Mouse (Mus musculus) hindbrain, embryonic 15.5 days (tissue): ENCODE results near the gene Nr1h4. TPM values are rescaled to one million over a fixed set of nuclear protein-coding genes. Genes with fewer than 3 reads are reported as not detected.

Experiments used
- ATAC-seq: fragments of 200-750 bp; cut with Nextera tagmentation; 2 replicates; pipeline ENCODE4 v1.8.0; 2017; ENCODE audit warnings: low read depth, moderate number of reproducible peaks, moderate TSS enrichment; ENCODE audit not compliant: low FRiP score
- H3K27ac ChIP-seq: fragments of 300-500 bp; sonication (generic); replicated peaks from 2 replicates; pipeline ENCODE4 v1.5.1; 2015; ENCODE audit warnings: mild to moderate bottlenecking, inconsistent platforms
- H3K27me3 ChIP-seq: fragments of 300-500 bp; sonication (generic); 2 replicates; pipeline ENCODE4 v1.6.1; 2015; ENCODE audit warnings: control low read depth, inconsistent platforms
- H3K36me3 ChIP-seq: fragments of 300-500 bp; sonication (generic); 2 replicates; pipeline ENCODE4 v1.6.1; 2015; ENCODE audit warnings: control low read depth, inconsistent platforms
- H3K4me1 ChIP-seq: fragments of 300-500 bp; sonication (generic); replicated peaks from 2 replicates; pipeline ENCODE4 v1.6.1; 2015; ENCODE audit warnings: control low read depth, inconsistent platforms
- H3K4me2 ChIP-seq: fragments of 300-500 bp; sonication (generic); 2 replicates; pipeline ENCODE4 v1.6.1; 2015; ENCODE audit warnings: moderate library complexity, mild to moderate bottlenecking, inconsistent platforms
- H3K4me3 ChIP-seq: fragments of 300-500 bp; sonication (generic); 2 replicates; pipeline ENCODE4 v1.5.1; 2015; ENCODE audit warnings: mild to moderate bottlenecking, inconsistent platforms
- H3K9ac ChIP-seq: fragments of 300-500 bp; sonication (generic); 2 replicates; pipeline ENCODE4 v1.6.1; 2015; ENCODE audit warnings: inconsistent platforms
- H3K9me3 ChIP-seq: fragments of 300-500 bp; sonication (generic); 2 replicates; pipeline ENCODE4 v1.6.1; 2016; ENCODE audit warnings: control low read depth, inconsistent platforms
- WGBS: fragments of 180-500 bp; shearing (Covaris S2); methylation state at CpG from one replicate; pipeline ENCODE4 v1.1.7; 2015; 5-methylcytosine and 5-hydroxymethylcytosine counted together
- polyA plus RNA-seq: library from polyadenylated mRNA; unstranded; fragments of >200 nt; fragmentation: Nextera tagmentation; extraction: Ambion mirVana; gene quantifications from 2 replicates; pipeline ENCODE4 v1.2.1, GENCODE M21; 2015

Nr1h4 gene
- polyA plus RNA-seq, 1 experiment from 2014 or later, result not detected

- Histone ChIP-seq H3K9me3 (no peaks in the 10 kb centered on the region), H3K4me3 (no peak overlapping the region), H3K4me1 (no peaks in the 10 kb centered on the region; the same call in 1 of the 2 replicates), H3K27ac (no peak overlapping the region), H3K27me3 (no peaks in the 10 kb centered on the region), H3K4me2 (no peak overlapping the region), H3K9ac (no peak overlapping the region), H3K36me3 (no peaks in the 10 kb centered on the region)
- no peak for ATAC-seq
- WGBS, result 78% methylated on average over 4 of the region's 4 CpGs
Measured at GRCm38 (mm10) chr10:89551657-89552056, 18.3 kb upstream of the Nr1h4 start.

DNA sequence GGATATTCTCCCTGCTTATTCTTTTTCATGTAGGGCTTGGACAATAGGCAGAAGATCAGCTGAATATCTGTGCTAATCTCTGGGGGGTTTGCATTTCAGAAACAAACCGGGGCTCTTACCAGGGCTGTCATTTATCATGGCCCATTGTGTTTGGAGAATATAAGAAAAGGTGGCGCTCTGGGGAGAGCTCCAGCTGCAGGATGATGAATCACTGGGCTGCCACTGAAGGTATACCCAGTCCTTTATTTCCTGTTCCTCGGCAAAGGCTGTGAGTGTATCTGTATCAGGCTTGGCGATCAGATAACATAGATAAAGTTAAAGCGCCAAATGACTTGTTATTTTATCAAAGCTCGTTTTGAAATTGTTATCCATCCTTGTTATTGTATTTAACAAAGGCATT, 14.6 kb upstream of the Nr1h4 start:
- H3K27ac ChIP-seq, result peak overlapping the region; percentile 61
- peak; percentile 83 for ATAC-seq

GRCm38 (mm10) chr10:89546989-89547388, 13.6 kb upstream of the Nr1h4 start:
- H3K27me3 ChIP-seq, result no peaks in the 10 kb centered on the region
- no peaks in the 10 kb centered on the region; the same call in 1 of the 2 replicates for H3K4me1 ChIP-seq
- H3K9me3 ChIP-seq, result no peaks in the 10 kb centered on the region
- ATAC-seq, result no peak
- no peak overlapping the region for H3K4me3 ChIP-seq
- WGBS, result 81% methylated on average over 2 of the region's 2 CpGs
- H3K9ac ChIP-seq, result no peak overlapping the region
- H3K4me2 ChIP-seq, result no peak overlapping the region
- H3K27ac ChIP-seq, result 0 out of 2 replicates have a peak overlapping the region, but pooled peaks have one; percentile 61
- H3K36me3 ChIP-seq, result no peaks in the 10 kb centered on the region

More for the DNA sequence above, 14.6 kb upstream of the Nr1h4 start:
- 35% methylated on average over 6 of the region's 6 CpGs for WGBS
- Histone ChIP-seq H3K9me3 (no peaks in the 10 kb centered on the region), H3K27me3 (no peaks in the 10 kb centered on the region), H3K4me1 (no peaks in the 10 kb centered on the region; the same call in 1 of the 2 replicates), H3K4me2 (no peak overlapping the region), H3K4me3 (no peak overlapping the region), H3K36me3 (no peaks in the 10 kb centered on the region), H3K9ac (no peak overlapping the region)

- Histone ChIP-seq H3K9me3 (no peaks in the 10 kb centered on the region), H3K9ac (no peak overlapping the region), H3K4me3 (no peak overlapping the region), H3K27me3 (no peaks in the 10 kb centered on the region), H3K4me2 (no peak overlapping the region), H3K36me3 (no peaks in the 10 kb centered on the region), H3K4me1 (no peaks in the 10 kb centered on the region; the same call in 1 of the 2 replicates), H3K27ac (no peak overlapping the region)
- ATAC-seq, result no peak
- WGBS, result 79% methylated on average over 6 of the region's 6 CpGs
Measured at GRCm38 (mm10) chr10:89543867-89544266, 10.5 kb upstream of the Nr1h4 start.

DNA sequence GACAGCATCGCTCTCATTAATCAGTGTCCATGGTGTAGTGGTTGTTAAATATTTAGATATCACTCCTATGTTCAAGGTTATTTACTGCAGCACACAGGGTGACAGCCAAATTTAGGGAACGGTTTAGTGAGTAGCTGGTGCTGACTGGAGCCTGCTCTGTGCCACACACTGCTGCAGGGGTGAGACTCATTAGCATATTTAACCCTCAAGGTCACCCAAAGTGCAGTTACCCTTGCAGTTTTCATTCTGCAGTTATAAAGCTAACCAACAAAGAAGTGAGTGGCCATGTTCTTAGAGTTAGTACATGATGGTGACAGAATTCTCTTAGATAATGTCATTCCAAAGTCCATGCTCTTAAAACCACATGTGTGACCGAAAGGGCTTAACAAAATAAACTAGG, 8.9 kb upstream of the Nr1h4 start:
- Histone ChIP-seq H3K4me1 (no peaks in the 10 kb centered on the region), H3K9me3 (no peaks in the 10 kb centered on the region), H3K9ac (no peak overlapping the region), H3K27ac (no peak overlapping the region), H3K4me3 (no peak overlapping the region), H3K27me3 (no peaks in the 10 kb centered on the region), H3K4me2 (no peak overlapping the region), H3K36me3 (no peaks in the 10 kb centered on the region)
- WGBS, result 86% methylated on average over 3 of the region's 3 CpGs
- ATAC-seq, result no peak

DNA sequence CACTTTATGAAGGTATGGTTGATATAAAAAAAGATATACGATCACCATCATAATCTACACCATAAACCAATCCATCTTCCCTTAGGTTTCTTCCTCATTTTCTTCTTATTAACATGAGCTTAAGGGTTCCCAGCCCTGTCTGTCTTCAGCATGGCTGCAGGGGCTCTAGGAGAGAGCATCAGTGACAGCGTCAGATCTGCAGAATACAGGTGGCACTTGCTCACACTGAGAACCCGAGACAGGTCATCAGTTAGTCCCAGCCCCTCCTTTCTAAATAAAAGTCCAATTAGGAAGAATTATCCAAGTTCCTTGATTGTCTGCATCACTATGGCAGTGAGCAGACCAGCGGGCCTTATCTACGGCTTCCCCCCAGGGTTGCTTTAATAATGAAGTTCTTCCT, 934 bp downstream of the Nr1h4 start:
- Histone ChIP-seq H3K27me3 (no peaks in the 10 kb centered on the region), H3K4me1 (peaks cover 15% of the 10 kb centered on the region; the same call in 1 of the 2 replicates), H3K9me3 (no peaks in the 10 kb centered on the region), H3K27ac (no peak overlapping the region), H3K4me2 (no peak overlapping the region), H3K36me3 (no peaks in the 10 kb centered on the region), H3K9ac (no peak overlapping the region), H3K4me3 (no peak overlapping the region)
- 68% methylated on average over 5 of the region's 5 CpGs for WGBS
- no peak for ATAC-seq

DNA sequence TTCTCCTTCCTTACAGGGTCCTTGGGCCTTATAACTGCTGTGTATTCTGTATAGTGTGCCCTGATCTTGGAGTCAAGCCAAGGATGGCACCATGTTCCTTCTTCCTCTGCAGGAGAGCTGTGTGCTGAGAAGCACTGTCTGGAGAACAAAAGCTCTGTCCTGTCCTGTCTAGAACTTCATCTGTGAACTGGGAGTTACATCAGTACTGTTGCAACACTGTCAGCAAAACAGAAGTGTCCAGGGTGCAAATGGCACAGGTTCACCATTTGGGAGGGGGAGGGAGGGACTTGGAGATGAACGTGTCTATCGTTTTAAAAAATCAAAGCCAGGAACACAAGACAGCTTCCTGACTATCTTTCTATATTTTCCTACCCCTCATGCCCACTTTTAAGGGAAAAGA, 1.4 kb downstream of the Nr1h4 start:
- Histone ChIP-seq H3K4me1 (peaks cover 15% of the 10 kb centered on the region; the same call in 1 of the 2 replicates), H3K27ac (no peak overlapping the region), H3K27me3 (no peaks in the 10 kb centered on the region), H3K9ac (no peak overlapping the region), H3K4me3 (no peak overlapping the region), H3K9me3 (no peaks in the 10 kb centered on the region), H3K4me2 (no peak overlapping the region), H3K36me3 (no peaks in the 10 kb centered on the region)
- no peak; the same call in 1 of the 2 replicates for ATAC-seq
- WGBS, result 74% methylated on average over 2 of the region's 2 CpGs

DNA sequence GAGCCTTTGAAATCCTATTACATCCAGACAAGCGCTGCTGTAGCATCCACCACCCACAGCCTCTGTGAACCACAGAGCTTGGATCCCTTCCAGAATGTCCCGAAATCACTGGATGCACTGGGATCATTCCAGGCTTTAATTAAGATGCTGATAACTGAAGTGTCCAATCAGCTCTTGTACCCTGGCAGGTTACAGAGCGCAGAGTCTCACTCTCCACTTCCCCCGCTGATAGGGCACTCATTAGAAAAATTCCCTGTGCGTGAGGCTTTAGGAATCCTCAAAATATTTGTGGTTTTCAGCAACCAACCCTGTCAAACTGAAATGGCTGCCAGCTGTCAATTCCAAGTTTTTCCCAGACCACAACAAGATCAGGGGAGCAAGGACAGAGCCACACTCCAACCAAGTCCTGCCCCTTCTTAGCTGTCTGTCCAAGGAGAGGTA, 2.2 kb downstream of the Nr1h4 start:
- no peaks in the 10 kb centered on the region for H3K36me3 ChIP-seq
- H3K9me3 ChIP-seq, result no peaks in the 10 kb centered on the region
- peaks cover 15% of the 10 kb centered on the region; the same call in 1 of the 2 replicates for H3K4me1 ChIP-seq
- H3K4me2 ChIP-seq, result no peak overlapping the region
- H3K9ac ChIP-seq, result no peak overlapping the region
- no peaks in the 10 kb centered on the region for H3K27me3 ChIP-seq
- no peak overlapping the region for H3K27ac ChIP-seq
- ATAC-seq, result peak; percentile 48; the same call in 1 of the 2 replicates
- WGBS, result 37% methylated on average over 5 of the region's 5 CpGs
- H3K4me3 ChIP-seq, result no peak overlapping the region

- Histone ChIP-seq H3K4me1 (peaks cover 8% of the 10 kb centered on the region; the same call in 1 of the 2 replicates), H3K36me3 (no peaks in the 10 kb centered on the region), H3K4me3 (no peak overlapping the region), H3K4me2 (no peak overlapping the region), H3K27me3 (no peaks in the 10 kb centered on the region), H3K9ac (no peak overlapping the region), H3K9me3 (no peaks in the 10 kb centered on the region), H3K27ac (no peak overlapping the region)
- WGBS, result 88% methylated on average over 5 of the region's 5 CpGs
- ATAC-seq, result no peak
Measured at GRCm38 (mm10) chr10:89527054-89527453, 6.3 kb downstream of the Nr1h4 start.

- H3K27ac ChIP-seq, result no peak overlapping the region
- no peak overlapping the region for H3K9ac ChIP-seq
- no peak overlapping the region for H3K4me2 ChIP-seq
- no peak for ATAC-seq
- no peaks in the 10 kb centered on the region for H3K36me3 ChIP-seq
- 66% methylated on average over 2 of the region's 2 CpGs for WGBS
- H3K4me3 ChIP-seq, result no peak overlapping the region
- no peaks in the 10 kb centered on the region for H3K9me3 ChIP-seq
- H3K27me3 ChIP-seq, result no peaks in the 10 kb centered on the region
- 0 out of 2 replicates have a peak, but pooled peaks cover 2% of the 10 kb centered on the region for H3K4me1 ChIP-seq
Measured at GRCm38 (mm10) chr10:89525823-89526222, 7.6 kb downstream of the Nr1h4 start.

DNA sequence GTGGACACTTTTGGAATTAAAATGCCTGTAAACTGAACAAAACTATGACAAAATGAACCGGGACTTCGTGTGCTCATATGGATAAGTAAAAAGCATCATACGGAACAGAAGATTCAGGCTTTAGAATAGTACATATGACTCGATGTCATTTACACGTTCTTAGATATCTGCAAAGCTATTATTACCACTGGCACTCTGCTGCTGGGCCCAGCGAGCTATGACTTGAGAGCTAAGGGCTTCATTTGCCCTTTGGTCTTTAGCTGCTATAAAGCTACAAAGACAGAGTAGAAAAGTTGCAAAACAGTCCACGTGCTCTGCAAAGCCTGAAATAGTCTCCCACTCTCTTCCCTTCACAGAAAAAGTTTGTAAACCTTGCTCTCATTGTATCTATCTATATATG, 10.9 kb downstream of the Nr1h4 start:
- Histone ChIP-seq H3K9ac (no peak overlapping the region), H3K4me3 (no peak overlapping the region), H3K27me3 (no peaks in the 10 kb centered on the region), H3K4me1 (no peaks in the 10 kb centered on the region), H3K4me2 (no peak overlapping the region), H3K9me3 (no peaks in the 10 kb centered on the region), H3K27ac (no peak overlapping the region), H3K36me3 (no peaks in the 10 kb centered on the region)
- 86% methylated on average over 7 of the region's 7 CpGs for WGBS
- ATAC-seq, result no peak

DNA sequence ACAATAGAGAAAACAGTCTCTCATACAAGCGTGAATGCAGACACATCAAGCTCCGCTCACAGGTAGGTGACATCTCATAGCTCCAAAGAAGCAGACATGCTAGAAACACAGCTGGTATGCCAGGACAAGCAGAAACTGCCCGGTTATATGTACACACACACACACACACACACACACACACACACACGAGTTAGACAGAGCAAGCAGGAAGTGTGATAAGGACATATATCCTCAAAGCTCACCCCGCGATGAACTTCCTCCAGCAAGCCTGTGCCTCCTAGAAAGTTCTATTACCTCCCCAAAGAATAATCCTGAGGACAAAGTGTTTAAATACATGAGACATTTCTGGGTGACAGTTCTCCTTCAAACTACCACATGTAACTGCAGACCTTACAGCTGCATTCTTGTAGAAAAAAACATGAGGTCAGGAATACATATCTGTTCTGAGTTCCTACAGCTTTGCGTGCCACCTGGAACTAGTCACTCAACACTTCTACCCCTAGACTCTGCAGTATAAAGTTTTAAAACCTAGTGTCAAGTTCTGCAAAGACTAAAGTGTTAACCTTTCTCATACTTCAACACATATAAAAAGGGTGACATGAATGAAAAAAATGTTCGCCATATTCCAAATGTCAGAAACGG, 11.5 kb downstream of the Nr1h4 start:
- Histone ChIP-seq H3K9ac (no peak overlapping the region), H3K36me3 (no peaks in the 10 kb centered on the region), H3K4me1 (no peaks in the 10 kb centered on the region), H3K4me2 (no peak overlapping the region), H3K27ac (no peak overlapping the region), H3K9me3 (no peaks in the 10 kb centered on the region), H3K27me3 (no peaks in the 10 kb centered on the region), H3K4me3 (no peak overlapping the region)
- no peak for ATAC-seq
- 89% methylated on average over 9 of the region's 9 CpGs for WGBS

DNA sequence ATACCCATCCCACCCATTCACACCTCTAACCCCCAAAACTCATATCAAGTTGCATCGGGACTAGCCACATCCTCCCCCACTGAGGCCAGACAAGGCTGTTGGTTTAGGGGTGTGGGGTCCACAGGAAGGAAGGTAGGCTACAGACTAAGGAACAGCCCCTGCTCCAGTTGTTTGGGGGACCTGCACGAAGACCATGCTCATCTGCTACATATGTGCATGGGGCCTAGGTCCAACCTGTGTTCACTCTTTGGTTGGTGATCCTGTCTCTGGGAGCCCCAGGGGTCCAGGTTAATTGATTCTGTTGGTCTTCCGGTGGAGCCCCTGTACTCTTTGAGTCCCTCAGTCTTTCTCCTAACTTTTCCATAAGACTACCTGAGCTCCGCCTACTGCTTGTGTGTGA, 13.0 kb downstream of the Nr1h4 start:
- Histone ChIP-seq H3K9me3 (no peaks in the 10 kb centered on the region), H3K9ac (no peak overlapping the region), H3K4me1 (no peaks in the 10 kb centered on the region), H3K27ac (no peak overlapping the region), H3K36me3 (no peaks in the 10 kb centered on the region), H3K4me2 (no peak overlapping the region), H3K27me3 (no peaks in the 10 kb centered on the region), H3K4me3 (no peak overlapping the region)
- WGBS, result 95% methylated on average over 4 of the region's 4 CpGs
- ATAC-seq, result no peak
